Mouse (Mus musculus) lung, postnatal 0 days (tissue): ENCODE results near the gene Gabrp.

Experiments used
- CTCF ChIP-seq: IDR thresholded peaks from 2 replicates; pipeline ENCODE4 v1.5.1; 2016; ENCODE audit warnings: antibody characterized with exemption, mild to moderate bottlenecking
- EP300 ChIP-seq: IDR thresholded peaks from 2 replicates; pipeline ENCODE4 v1.6.1; 2016; ENCODE audit warnings: antibody characterized with exemption, mild to moderate bottlenecking, control low read depth

DNA sequence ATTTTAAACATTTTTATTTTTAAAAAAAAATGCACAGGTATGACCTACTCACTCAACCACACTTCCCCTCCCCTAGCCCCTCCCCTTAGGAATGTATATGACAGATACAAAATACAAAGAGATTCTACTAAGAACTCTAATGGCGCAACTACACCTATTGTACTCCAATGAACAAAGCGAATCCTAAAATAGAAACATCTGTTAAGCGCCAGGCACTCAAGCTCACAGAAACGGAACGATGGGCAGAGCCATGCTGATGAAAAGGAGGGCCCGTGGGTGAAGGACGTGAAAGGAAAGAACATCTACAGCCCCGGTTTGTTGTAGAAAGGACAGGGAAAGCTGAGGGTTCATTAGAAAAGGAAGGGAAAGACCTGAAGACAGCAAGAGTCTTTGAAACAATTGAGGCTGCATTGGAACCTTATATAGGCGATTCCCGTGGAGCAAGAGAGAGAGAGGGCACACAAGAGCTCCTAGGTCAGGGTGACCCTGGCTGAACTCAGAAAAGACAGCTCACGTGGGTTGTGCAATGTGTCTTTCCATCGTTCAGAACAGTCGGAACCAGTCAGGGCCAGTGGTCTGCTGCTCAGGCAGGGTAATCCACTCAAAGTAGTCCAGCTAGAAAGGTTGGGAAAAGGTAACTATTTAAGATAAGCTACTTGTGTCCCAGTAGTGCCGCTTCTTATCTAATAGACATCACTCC, 27.7 kb downstream of the Gabrp start:
- no peak for TF ChIP-seq EP300
- no peak for TF ChIP-seq CTCF
